Mouse (Mus musculus) Patski (cell line): Measurements from ENCODE around the gene Krt78. TPM values are rescaled to one million over a fixed set of nuclear protein-coding genes. Genes with fewer than 3 reads are reported as not detected.
A peak's percentile ranks its signal among the peaks of the same experiment; 100 is the strongest.

ENCODE experiments used
- ATAC-seq: fragments of 100-300 bp; one replicate; pipeline ENCODE4 v1.8.0; 2021
- CTCF ChIA-PET: fragments of 350-600 bp; sonication (Branson Sonifier 250); formaldehyde crosslinking; loops from one replicate; lab custom pipeline; 2022; ENCODE audit warnings: inconsistent platforms; lab: Charles Lee
- POLR2A ChIA-PET: fragments of 350-600 bp; sonication (Branson Sonifier 250); formaldehyde crosslinking; loops from one replicate; lab custom pipeline; 2022; ENCODE audit warnings: antibody characterized with exemption, inconsistent platforms; lab: Charles Lee
- DNase-seq: peaks from one replicate; pipeline ENCODE4 v3.0.0-alpha.2; 2011; ENCODE audit warnings: low read depth, low spot score
- H3K27me3 ChIP-seq: fragments of 371-371 bp; one replicate; pipeline ENCODE4 v1.5.1; 2021
- CTCF ChIP-seq: fragments of 100-300 bp; IDR thresholded peaks from one replicate; pipeline ENCODE4 v1.5.1; 2021
- in situ Hi-C: fragments of 300-500 bp; cut with MboI; formaldehyde crosslinking; loops from 3 replicates; pipeline ENCODE4 v1.11.1; 2018; ENCODE audit warnings: low pct_unique_long_range_greater_than_20kb, mixed read lengths
- polyA plus RNA-seq: library from polyadenylated mRNA; unstranded; gene quantifications from one replicate; pipeline ENCODE4 v1.2.3, GENCODE M21; 2021

Gene Krt78
- polyA plus RNA-seq, 1 experiment from 2014 or later: 0.05 TPM

GRCm38 (mm10) chr15:101988714-101989113 is 34.6 kb upstream of the Krt78 start:
- DNase-seq: no peak
- no peak for ATAC-seq
- in situ Hi-C loops: no loop called here
- TF ChIP-seq CTCF: no peak
- ChIA-PET CTCF (interaction anchor here (0.7 to 3.1 kb wide), 8 partner anchors 15 to 119 kb away, joined by 3 to 25 read pairs (median 4); partner anchors contain the start of gene Krt8), POLR2A (interaction anchor here (1.1 kb wide), 1 partner anchor 76 kb away, joined by 3 read pairs; no protein-coding TSS in a partner anchor)
- H3K27me3 ChIP-seq: no peaks in the 10 kb centered on the region

DNA sequence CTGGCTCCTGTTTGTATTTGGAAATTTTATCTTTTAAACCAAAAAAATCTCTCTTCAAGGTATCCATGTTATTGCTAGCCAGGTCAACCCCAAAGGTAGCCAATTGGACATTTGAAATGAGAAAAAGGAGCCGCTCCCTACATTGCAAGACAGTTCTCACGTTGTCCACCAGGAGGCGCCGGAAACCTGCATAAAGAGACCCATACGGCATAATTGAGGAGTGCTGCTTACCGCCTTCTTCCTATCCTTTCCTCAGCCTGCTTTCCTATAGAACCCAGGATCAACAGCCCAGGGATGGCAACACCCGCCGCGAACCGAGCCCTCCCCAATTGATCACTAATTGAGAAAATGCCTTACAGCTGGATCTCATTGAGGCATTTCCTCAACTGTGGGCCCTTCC is 34.0 kb upstream of the Krt78 start:
- DNase-seq: peak; percentile 24
- peak; percentile 97 for TF ChIP-seq CTCF
- CTCF ChIA-PET: interaction anchor here (0.7 to 3.1 kb wide), 7 partner anchors 16 to 119 kb away, joined by 3 to 25 read pairs (median 5); partner anchors contain the start of gene Krt8
- ATAC-seq: no peak
- POLR2A ChIA-PET: interaction anchor here (1.1 kb wide), 1 partner anchor 77 kb away, joined by 3 read pairs; no protein-coding TSS in a partner anchor
- H3K27me3 ChIP-seq: no peaks in the 10 kb centered on the region
- in situ Hi-C loops: no loop called here

GRCm38 (mm10) chr15:101984746-101985145 is 30.7 kb upstream of the Krt78 start:
- CTCF ChIA-PET: interaction anchor here (0.6 to 3.1 kb wide), 39 partner anchors 8 to 787 kb away, joined by 3 to 27 read pairs (median 4); partner anchors contain the start of gene Krt8

GRCm38 (mm10) chr15:101983949-101984601 is 30.0 kb upstream of the Krt78 start:
- in situ Hi-C loops: loop anchor here (5.0 kb wide), 1 partner anchor 647 kb away; no protein-coding TSS in a partner anchor
- no peaks in the 10 kb centered on the region for H3K27me3 ChIP-seq
- POLR2A ChIA-PET: no interaction called here
- CTCF ChIA-PET: interaction anchor here (0.7 to 3.1 kb wide), 42 partner anchors 9 to 786 kb away, joined by 3 to 27 read pairs (median 4); partner anchors contain the start of genes Krt8 and Tns2
- DNase-seq: peak; percentile 77
- TF ChIP-seq CTCF: peak; percentile 76
- ATAC-seq: peak; percentile 82

More at GRCm38 (mm10) chr15:101984746-101985145, 30.7 kb upstream of the Krt78 start:
- ATAC-seq (no peak), DNase-seq (no peak)
- POLR2A ChIA-PET: interaction anchor here (0.7 kb wide), 1 partner anchor 11 kb away, joined by 3 read pairs; no protein-coding TSS in a partner anchor
- no peaks in the 10 kb centered on the region for H3K27me3 ChIP-seq
- in situ Hi-C loops: loop anchor here (5.0 kb wide), 1 partner anchor 647 kb away; no protein-coding TSS in a partner anchor
- TF ChIP-seq CTCF: no peak

GRCm38 (mm10) chr15:101983315-101983948 is 29.3 kb upstream of the Krt78 start:
- in situ Hi-C loops: loop anchor here (5.0 kb wide), 1 partner anchor 646 kb away; no protein-coding TSS in a partner anchor
- ATAC-seq: no peak
- DNase-seq: no peak
- H3K27me3 ChIP-seq: no peaks in the 10 kb centered on the region
- ChIA-PET POLR2A (no interaction called here), CTCF (interaction anchor here (0.7 to 3.1 kb wide), 26 partner anchors 8 to 741 kb away, joined by 3 to 27 read pairs (median 6); partner anchors contain the start of gene Krt8)
- TF ChIP-seq CTCF: no peak

- TF ChIP-seq CTCF: no peak
- CTCF ChIA-PET: no interaction called here
- DNase-seq: no peak
- ATAC-seq: no peak
- no peaks in the 10 kb centered on the region for H3K27me3 ChIP-seq
- POLR2A ChIA-PET: no interaction called here
- in situ Hi-C loops: loop anchor here (5.0 kb wide), 1 partner anchor 644 kb away; no protein-coding TSS in a partner anchor
These were observed 26.8 kb upstream of the Krt78 start for GRCm38 (mm10) chr15:101980849-101981248.

GRCm38 (mm10) chr15:101977043-101977726 is 23.1 kb upstream of the Krt78 start:
- CTCF ChIA-PET: interaction anchor here (1.4 kb wide), 1 partner anchor 650 kb away, joined by 4 read pairs; no protein-coding TSS in a partner anchor
- in situ Hi-C loops: no loop called here

GRCm38 (mm10) chr15:101976641-101977040 is 22.6 kb upstream of the Krt78 start:
- in situ Hi-C loops: no loop called here
- H3K27me3 ChIP-seq: no peaks in the 10 kb centered on the region
- TF ChIP-seq CTCF: no peak
- ATAC-seq (no peak), DNase-seq (no peak)
- ChIA-PET POLR2A (no interaction called here), CTCF (no interaction called here)

More at GRCm38 (mm10) chr15:101977043-101977726, 23.1 kb upstream of the Krt78 start:
- POLR2A ChIA-PET: interaction anchor here (0.6 to 0.7 kb wide), 2 partner anchors 72 to 362 kb away, joined by 3 read pairs; no protein-coding TSS in a partner anchor
- DNase-seq: peak; percentile 61
- H3K27me3 ChIP-seq: no peaks in the 10 kb centered on the region
- no peak for TF ChIP-seq CTCF
- peak; percentile 83 for ATAC-seq

DNA sequence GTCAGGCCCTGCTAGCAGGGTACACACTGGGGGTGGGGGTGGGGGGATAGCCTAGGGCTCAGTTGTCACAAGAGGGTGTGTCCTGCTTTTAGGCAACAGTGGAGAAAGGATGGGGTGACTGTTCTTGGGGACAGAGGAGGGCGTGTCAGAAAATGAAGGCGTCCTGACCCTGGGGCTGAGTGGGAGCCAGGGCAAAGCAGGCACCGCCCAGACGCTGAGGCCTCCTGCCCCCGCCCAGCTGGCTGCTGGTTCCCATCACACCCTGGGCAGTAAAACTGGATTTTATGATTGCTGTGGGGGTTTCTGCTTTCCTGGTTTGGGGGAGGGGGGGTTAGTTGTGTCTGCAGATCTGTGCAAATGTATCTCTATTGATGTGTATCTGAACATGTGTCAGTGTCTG is 21.9 kb upstream of the Krt78 start:
- in situ Hi-C loops: no loop called here
- CTCF ChIA-PET: interaction anchor here (0.6 to 1.9 kb wide), 3 partner anchors 8 to 204 kb away, joined by 3 to 11 read pairs (median 5); no protein-coding TSS in a partner anchor
- no peak for ATAC-seq

More for the DNA sequence above, 21.9 kb upstream of the Krt78 start:
- no peak for TF ChIP-seq CTCF
- POLR2A ChIA-PET: no interaction called here
- DNase-seq: no peak
- H3K27me3 ChIP-seq: no peaks in the 10 kb centered on the region
